Comparison of ENCODE assay signal across 8 mouse cellular contexts in the genomic region with DNA sequence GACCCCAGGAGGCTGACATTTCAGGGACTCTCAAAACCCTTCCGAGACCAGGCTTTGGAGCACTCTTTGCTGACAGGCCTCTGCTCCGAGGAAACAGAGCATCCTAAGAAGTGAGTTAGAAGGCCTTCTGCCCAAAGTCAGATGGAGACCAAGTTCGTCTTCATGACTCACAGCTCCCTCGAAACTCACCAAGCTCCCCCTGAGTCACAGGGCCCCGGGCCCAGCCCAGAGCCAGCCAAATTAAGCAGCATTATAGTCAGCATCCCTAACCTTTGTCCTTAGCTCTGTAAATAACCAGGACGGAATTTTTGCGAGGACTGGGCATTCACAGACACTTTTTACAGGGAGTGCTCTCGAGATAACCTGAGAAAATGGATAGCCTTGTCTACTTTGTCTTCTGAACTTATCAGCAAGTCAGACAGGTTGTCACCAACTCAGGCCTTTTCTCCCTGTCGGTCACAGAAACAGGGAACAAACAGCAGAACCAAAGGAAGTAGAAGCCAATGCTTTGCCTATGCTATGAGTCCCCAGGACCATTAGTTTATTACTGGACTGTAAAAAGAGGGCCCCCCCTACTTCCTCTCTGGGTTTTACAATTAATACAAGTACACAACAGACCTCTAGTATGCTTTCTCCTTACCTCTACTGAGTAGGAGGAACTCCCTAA. TPM values are rescaled to one million over a fixed set of nuclear protein-coding genes. Genes with fewer than 3 reads are reported as not detected.
DNase-seq lines count a peak whose midpoint lies in the region; ATAC-seq and TF ChIP-seq lines count a peak whose summit lies in the region.

No protein-coding gene starts in this region.

- H3K9ac ChIP-seq in liver, embryonic 14.5 days (replicated peaks), result no peak overlapping the region
- H3K9ac ChIP-seq in stomach, postnatal 0 days (ENCODE audit: low read length), result no peak overlapping the region

- H3K27ac ChIP-seq in testis, adult 2 months (ENCODE audit: control insufficient read depth, insufficient read depth, low read depth, low read length), result no peak overlapping the region
- peak overlapping the region; percentile 10; the same call in 1 of the 2 replicates for H3K27ac ChIP-seq in liver, embryonic 14.5 days
- H3K27ac ChIP-seq in stomach, postnatal 0 days (replicated peaks), result peak overlapping the region; percentile 46

- DNase-seq in cerebellum, adult 11-12 months, result peak; percentile 29
- DNase-seq in cerebellum, adult 11 months, result no peak
- no peak for DNase-seq in testis, postnatal 10 days (ENCODE audit: low spot score)
- DNase-seq in liver, embryonic 14.5 days (ENCODE audit: low read depth in 3 of 3, low spot score in 3 of 3), result no peak
- DNase-seq in stomach, postnatal 0 days (ENCODE audit: low spot score), result no peak
- no peak for DNase-seq in spleen, postnatal 10 days (ENCODE audit: low spot score in 2 of 2)
- DNase-seq in gastrocnemius, adult 8-10 months (ENCODE audit: low spot score in 2 of 2), result no peak

- TF ChIP-seq EP300 in liver, embryonic 14.5 days (IDR thresholded peaks at IDR 0.05; ENCODE audit: low read depth), result no peak
- no peak for TF ChIP-seq EP300 in stomach, postnatal 0 days (optimal IDR thresholded peaks at IDR 0.05)

- peak overlapping the region; percentile 3; the same call in 1 of the 2 replicates for H3K4me3 ChIP-seq in testis, adult 2 months (ENCODE audit: control insufficient read depth, low read depth, low read length)
- no peak overlapping the region for H3K4me3 ChIP-seq in liver, embryonic 14.5 days (ENCODE audit: insufficient read depth in 1 of 2, low read depth in 2 of 2, low read length in 2 of 2)
- no peak overlapping the region for H3K4me3 ChIP-seq in stomach, postnatal 0 days (ENCODE audit: low read depth, low read length)

- ATAC-seq in liver, embryonic 14.5 days (ENCODE audit: insufficient read depth), result no peak
- ATAC-seq in stomach, postnatal 0 days (ENCODE audit: low FRiP score, low TSS enrichment), result no peak

- no peak for TF ChIP-seq POLR2A in testis, adult 2 months (IDR thresholded peaks at IDR 0.05; ENCODE audit: control insufficient read depth, low read depth, low read length)

- 59% methylated on average over 9 of the region's 9 CpGs for WGBS in liver, embryonic 14.5 days (ENCODE audit: insufficient replicate concordance)
- WGBS in stomach, postnatal 0 days, result 47% methylated on average over 9 of the region's 9 CpGs

- H3K36me3 ChIP-seq in testis, adult 2 months (ENCODE audit: control insufficient read depth, insufficient read depth, low read length), result no peaks in the 10 kb centered on the region
- peaks cover 6% of the 10 kb centered on the region for H3K36me3 ChIP-seq in liver, embryonic 14.5 days (replicated peaks; ENCODE audit: control insufficient read depth, insufficient read depth, low read depth)
- H3K36me3 ChIP-seq in stomach, postnatal 0 days (ENCODE audit: control insufficient read depth, insufficient read depth, low read length), result peaks cover 1% of the 10 kb centered on the region; the same call in 1 of the 2 replicates

- peaks cover 6% of the 10 kb centered on the region for H3K27me3 ChIP-seq in testis, adult 2 months (ENCODE audit: control insufficient read depth, insufficient read depth, low read length)
- no peaks in the 10 kb centered on the region for H3K27me3 ChIP-seq in liver, embryonic 14.5 days (ENCODE audit: control insufficient read depth, insufficient read depth, low read length)
- H3K27me3 ChIP-seq in stomach, postnatal 0 days (ENCODE audit: control insufficient read depth, insufficient read depth, low read length), result no peaks in the 10 kb centered on the region

- no peak for TF ChIP-seq CTCF in testis, adult 2 months (IDR thresholded peaks at IDR 0.05; ENCODE audit: control insufficient read depth, insufficient read depth, insufficient replicate concordance, low read depth, low read length)
- TF ChIP-seq CTCF in liver, embryonic 14.5 days (IDR thresholded peaks at IDR 0.05; ENCODE audit: low read depth), result no peak
- TF ChIP-seq CTCF in stomach, postnatal 0 days (IDR thresholded peaks at IDR 0.05; ENCODE audit: low read depth), result no peak

- no peaks in the 10 kb centered on the region for H3K9me3 ChIP-seq in liver, embryonic 14.5 days (ENCODE audit: control insufficient read depth, low read length)
- no peaks in the 10 kb centered on the region for H3K9me3 ChIP-seq in stomach, postnatal 0 days (ENCODE audit: control insufficient read depth, low read length)

- H3K4me1 ChIP-seq in testis, adult 2 months (ENCODE audit: control insufficient read depth, insufficient read depth, low read length), result peaks cover 26% of the 10 kb centered on the region
- H3K4me1 ChIP-seq in liver, embryonic 14.5 days (replicated peaks; ENCODE audit: control insufficient read depth in 2 of 2, insufficient read depth in 2 of 2, low read length in 1 of 2), result peaks cover 41 to 55% of the 10 kb centered on the region in 2 experiments
- no peaks in the 10 kb centered on the region for H3K4me1 ChIP-seq in stomach, postnatal 0 days (replicated peaks; ENCODE audit: control insufficient read depth, insufficient read depth)

- peak overlapping the region; percentile 27; the same call in 1 of the 2 replicates for H3K4me2 ChIP-seq in liver, embryonic 14.5 days (ENCODE audit: low read depth)
- H3K4me2 ChIP-seq in stomach, postnatal 0 days (replicated peaks; ENCODE audit: low read depth), result no peak overlapping the region

RNA-seq across cellular contexts. Expression of gene Fam214b, which starts 5.0 kb away (rescaled TPM):
- 41.4 and 46.3 TPM in 2 replicates for polyA plus RNA-seq in testis, adult 2 months (2012; rRNA removed)
- polyA plus RNA-seq in liver, embryonic 14.5 days (2012; rRNA removed), result 22.2 and 25.8 TPM in 2 replicates
- 16.9 and 20.9 TPM in 2 replicates for polyA plus RNA-seq in liver, embryonic 14.5 days (2014; fragmentation: Nextera tagmentation; extraction: Ambion mirVana)
- 9.0 and 10.0 TPM in 2 replicates for polyA plus RNA-seq in stomach, postnatal 0 days (2015; fragmentation: Nextera tagmentation; extraction: Ambion mirVana)
- total RNA-seq in gastrocnemius, adult 8-10 months (2022), result 10 to 100 TPM; 25.3 to 30.3 (median 26.4) TPM

RNA-seq across cellular contexts. Expression of gene Stoml2, which starts 9.5 kb away (rescaled TPM):
- 19.8 and 22.7 TPM in 2 replicates for polyA plus RNA-seq in testis, adult 2 months (2012; rRNA removed)
- 55.8 and 83.2 TPM in 2 replicates for polyA plus RNA-seq in liver, embryonic 14.5 days (2012; rRNA removed)
- 200 and 229 TPM in 2 replicates for polyA plus RNA-seq in liver, embryonic 14.5 days (2014; fragmentation: Nextera tagmentation; extraction: Ambion mirVana)
- polyA plus RNA-seq in stomach, postnatal 0 days (2015; fragmentation: Nextera tagmentation; extraction: Ambion mirVana), result 151 and 157 TPM in 2 replicates
- 100 to 1,000 TPM in 2 of 4 experiments, 10 to 100 TPM in 2; 88.7 to 116 (median 107) TPM for total RNA-seq in gastrocnemius, adult 8-10 months (2022)

RNA-seq across cellular contexts. Expression of gene Pigo, which starts 15.4 kb away (rescaled TPM):
- polyA plus RNA-seq in testis, adult 2 months (2012; rRNA removed), result 36.3 and 42.0 TPM in 2 replicates
- polyA plus RNA-seq in liver, embryonic 14.5 days (2012; rRNA removed), result 9.2 and 10.4 TPM in 2 replicates
- polyA plus RNA-seq in liver, embryonic 14.5 days (2014; fragmentation: Nextera tagmentation; extraction: Ambion mirVana), result 8.3 and 11.0 TPM in 2 replicates
- polyA plus RNA-seq in stomach, postnatal 0 days (2015; fragmentation: Nextera tagmentation; extraction: Ambion mirVana), result 10.3 and 11.0 TPM in 2 replicates
- 1 to 10 TPM; 4.8 to 8.1 (median 5.9) TPM for total RNA-seq in gastrocnemius, adult 8-10 months (2022)

RNA-seq across cellular contexts. Expression of gene Unc13b, which starts 17.7 kb away (rescaled TPM):
- 17.4 and 20.6 TPM in 2 replicates for polyA plus RNA-seq in testis, adult 2 months (2012; rRNA removed)
- 0.59 and 0.73 TPM in 2 replicates for polyA plus RNA-seq in liver, embryonic 14.5 days (2012; rRNA removed)
- polyA plus RNA-seq in liver, embryonic 14.5 days (2014; fragmentation: Nextera tagmentation; extraction: Ambion mirVana), result 0.19 and 0.37 TPM in 2 replicates
- 3.2 and 4.5 TPM in 2 replicates for polyA plus RNA-seq in stomach, postnatal 0 days (2015; fragmentation: Nextera tagmentation; extraction: Ambion mirVana)
- total RNA-seq in gastrocnemius, adult 8-10 months (2022), result 1 to 10 TPM; 1.2 to 2.8 (median 1.5) TPM

RNA-seq across cellular contexts. Expression of gene Fancg, which starts 30.7 kb away (rescaled TPM):
- 96.4 and 104 TPM in 2 replicates for polyA plus RNA-seq in testis, adult 2 months (2012; rRNA removed)
- 8.2 and 9.9 TPM in 2 replicates for polyA plus RNA-seq in liver, embryonic 14.5 days (2012; rRNA removed)
- polyA plus RNA-seq in liver, embryonic 14.5 days (2014; fragmentation: Nextera tagmentation; extraction: Ambion mirVana), result 8.3 and 10.0 TPM in 2 replicates
- 7.0 and 7.7 TPM in 2 replicates for polyA plus RNA-seq in stomach, postnatal 0 days (2015; fragmentation: Nextera tagmentation; extraction: Ambion mirVana)
- total RNA-seq in gastrocnemius, adult 8-10 months (2022), result 1 to 10 TPM; 1.1 to 2.2 (median 1.5) TPM
